Mouse (Mus musculus) neural tube, embryonic 11.5 days (tissue): ENCODE measurements around the gene Dph6. TPM values are rescaled to one million over a fixed set of nuclear protein-coding genes. Genes with fewer than 3 reads are reported as not detected.
"Not testable (repeated sequence)": the region's sequence is repeated elsewhere in the genome, so short reads cannot be mapped to it uniquely, and the experiment has no call there.

Experiments used
- ATAC-seq: fragments of 200-750 bp; cut with Nextera tagmentation; 2 replicates; pipeline ENCODE4 v1.8.0; 2017; ENCODE audit warnings: moderate number of reproducible peaks, mild to moderate bottlenecking, moderate TSS enrichment, moderate library complexity; ENCODE audit not compliant: insufficient read depth, low FRiP score, low TSS enrichment
- DNase-seq: peaks from one replicate; pipeline ENCODE4 v3.0.0-alpha.2; 2015; ENCODE audit warnings: low spot score
- H3K27ac ChIP-seq: fragments of 300-500 bp; sonication (generic); 2 replicates; pipeline ENCODE4 v1.5.1; 2014; ENCODE audit warnings: low read depth, mild to moderate bottlenecking, low read length
- H3K27me3 ChIP-seq: fragments of 300-500 bp; sonication (generic); 2 replicates; pipeline ENCODE4 v1.6.1; 2014; ENCODE audit warnings: mild to moderate bottlenecking, low read length, mixed read lengths; ENCODE audit not compliant: control insufficient read depth, insufficient read depth
- H3K36me3 ChIP-seq: fragments of 300-500 bp; sonication (generic); 2 replicates; pipeline ENCODE4 v1.6.1; 2014; ENCODE audit warnings: mild to moderate bottlenecking, low read length, moderate library complexity, mixed read lengths; ENCODE audit not compliant: control insufficient read depth, insufficient read depth
- H3K4me1 ChIP-seq: fragments of 300-500 bp; sonication (generic); 2 replicates; pipeline ENCODE4 v1.6.1; 2014; ENCODE audit warnings: low read length, mixed read lengths; ENCODE audit not compliant: control insufficient read depth, insufficient read depth
- H3K4me2 ChIP-seq: fragments of 300-500 bp; sonication (generic); 2 replicates; pipeline ENCODE4 v1.6.1; 2014; ENCODE audit warnings: low read depth, mild to moderate bottlenecking, moderate library complexity
- H3K4me3 ChIP-seq: fragments of 300-500 bp; sonication (generic); 2 replicates; pipeline ENCODE4 v1.5.1; 2014; ENCODE audit warnings: low read depth, low read length
- H3K9ac ChIP-seq: fragments of 300-500 bp; sonication (generic); 2 replicates; pipeline ENCODE4 v1.6.1; 2014; ENCODE audit warnings: mild to moderate bottlenecking, low read length
- H3K9me3 ChIP-seq: fragments of 300-500 bp; sonication (generic); 2 replicates; pipeline ENCODE4 v1.6.1; 2016; ENCODE audit warnings: low read length; ENCODE audit not compliant: control insufficient read depth
- WGBS: fragments of 180-500 bp; shearing (Covaris S2); extraction: QIAGEN DNeasy Blood & Tissue Kit; methylation state at CpG from one replicate; pipeline ENCODE4 v1.1.7; 2014; 5-methylcytosine and 5-hydroxymethylcytosine counted together
- polyA plus RNA-seq: library from polyadenylated mRNA; unstranded; fragments of >200 nt; fragmentation: Nextera tagmentation; extraction: Ambion mirVana; gene quantifications from 2 replicates; pipeline ENCODE4 v1.2.1, GENCODE M21; 2014

Dph6 gene
- polyA plus RNA-seq, 1 experiment from 2014 or later: 17.2 TPM

DNA sequence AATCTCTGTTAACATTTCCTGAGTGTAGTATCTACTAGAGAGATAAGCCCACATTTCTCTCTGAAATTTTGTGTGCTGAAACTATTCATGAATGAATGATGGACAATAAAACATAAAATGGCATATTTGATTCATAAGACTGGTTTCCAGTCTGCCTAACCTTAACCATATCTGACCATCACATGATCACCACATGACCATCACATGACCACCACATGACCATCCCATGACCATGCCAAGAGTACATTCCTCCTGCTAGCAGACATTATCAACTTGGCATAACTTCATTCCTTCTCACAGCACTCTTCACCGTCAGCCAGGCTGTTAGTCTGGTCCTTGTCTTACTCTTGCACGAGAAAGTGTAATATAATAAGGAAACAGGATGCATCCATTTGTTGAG lies 10.9 kb downstream of the Dph6 start:
- ATAC-seq (no peak), DNase-seq (no peak)
- Histone ChIP-seq H3K9ac (no peak overlapping the region), H3K4me2 (no peak overlapping the region), H3K27me3 (no peaks in the 10 kb centered on the region), H3K4me1 (no peaks in the 10 kb centered on the region), H3K36me3 (no peaks in the 10 kb centered on the region), H3K4me3 (no peak overlapping the region), H3K27ac (no peak overlapping the region), H3K9me3 (no peaks in the 10 kb centered on the region)
- WGBS: 99% methylated on average over 2 of the region's 2 CpGs

DNA sequence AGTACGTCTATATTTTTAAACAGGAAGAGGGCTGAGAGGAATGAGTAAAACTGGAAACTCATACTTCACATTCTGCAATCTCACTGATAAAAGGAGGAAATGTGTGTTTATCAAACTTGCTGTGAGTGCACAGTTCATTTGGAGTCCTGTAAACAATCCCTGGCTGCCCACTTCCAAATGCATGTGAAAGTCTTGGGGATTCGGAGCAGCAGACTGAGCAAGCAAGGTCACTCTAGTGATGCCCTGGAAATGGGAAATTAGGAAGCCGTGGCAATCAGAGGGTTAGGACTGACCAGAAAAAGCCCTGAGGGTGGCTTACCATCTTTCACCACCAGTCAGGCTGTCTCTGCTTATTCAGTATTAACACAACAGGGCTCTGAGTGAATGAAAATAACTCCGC lies 30.1 kb downstream of the Dph6 start:
- Histone ChIP-seq H3K4me2 (no peak overlapping the region), H3K9ac (no peak overlapping the region; the same call in 1 of the 2 replicates), H3K27me3 (no peaks in the 10 kb centered on the region), H3K9me3 (no peaks in the 10 kb centered on the region), H3K4me1 (peaks cover 5% of the 10 kb centered on the region; the same call in 1 of the 2 replicates), H3K36me3 (no peaks in the 10 kb centered on the region), H3K4me3 (no peak overlapping the region), H3K27ac (0 out of 2 replicates have a peak overlapping the region, but pooled peaks have one; percentile 17)
- DNase-seq (peak; percentile 14), ATAC-seq (no peak)
- WGBS: 44% methylated on average over 4 of the region's 4 CpGs

DNA sequence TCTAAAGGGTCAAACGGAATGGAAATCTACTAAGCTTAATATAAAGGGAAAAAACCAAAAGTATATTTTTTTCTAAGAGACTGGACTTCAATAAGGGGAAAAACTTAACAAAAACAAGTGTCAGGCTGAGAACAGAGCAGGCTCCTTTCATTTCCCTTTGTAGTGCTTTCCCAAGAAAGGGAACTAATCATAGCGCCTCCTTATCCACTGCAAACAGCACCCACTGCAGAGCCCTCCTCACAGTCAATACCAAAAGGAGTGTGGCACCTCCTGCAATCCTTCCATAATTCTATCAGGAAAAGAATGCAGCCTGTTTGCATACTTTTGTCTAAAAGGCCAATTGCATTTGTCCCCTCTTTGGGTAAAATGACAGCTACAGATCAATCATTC lies 32.2 kb downstream of the Dph6 start:
- Histone ChIP-seq H3K4me3 (no peak overlapping the region), H3K9ac (no peak overlapping the region; the same call in 1 of the 2 replicates), H3K36me3 (no peaks in the 10 kb centered on the region), H3K4me2 (no peak overlapping the region), H3K27me3 (no peaks in the 10 kb centered on the region), H3K27ac (no peak overlapping the region), H3K9me3 (no peaks in the 10 kb centered on the region), H3K4me1 (peaks cover 5% of the 10 kb centered on the region; the same call in 1 of the 2 replicates)
- ATAC-seq (0 out of 2 replicates have a peak, but pooled peaks have one; percentile 52), DNase-seq (peak; percentile 35)
- WGBS: 4% methylated on average over 2 of the region's 2 CpGs

DNA sequence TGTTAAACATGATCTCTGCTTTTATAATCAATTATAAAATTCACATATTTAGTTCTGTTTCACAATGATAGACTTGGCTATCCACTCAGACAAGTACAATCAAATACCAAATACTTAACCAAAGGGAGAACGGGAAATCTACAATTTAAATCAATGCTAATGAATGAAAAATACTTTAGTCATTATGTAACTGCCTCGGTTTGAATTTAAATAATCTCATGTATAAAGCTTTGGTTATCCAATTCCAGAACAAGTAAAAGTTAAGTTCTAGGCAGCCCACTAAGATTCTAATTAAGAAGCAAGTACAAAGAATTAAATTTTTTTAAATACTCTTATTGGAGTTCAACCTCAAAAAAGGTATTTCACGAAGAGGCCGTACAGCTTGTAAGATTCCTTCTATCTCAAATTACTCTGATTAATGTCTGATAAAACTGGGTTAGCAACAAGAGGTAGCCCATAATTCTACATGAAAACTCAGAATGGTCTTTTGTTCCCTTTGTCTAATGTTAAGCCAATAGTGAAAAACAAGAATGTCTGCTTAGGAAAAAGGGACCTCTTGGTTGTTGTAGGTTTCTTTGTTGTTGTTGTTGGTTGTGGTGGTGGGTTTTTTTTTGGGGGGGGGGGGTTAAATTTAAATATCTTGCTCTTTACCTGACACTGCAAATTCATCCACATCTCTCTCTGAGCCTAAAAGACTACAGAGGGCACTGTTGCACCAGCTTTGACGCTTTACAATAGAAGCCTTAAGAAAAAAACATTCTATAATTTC lies 32.8 kb downstream of the Dph6 start:
- Histone ChIP-seq H3K4me2 (no peak overlapping the region), H3K27ac (no peak overlapping the region), H3K9me3 (no peaks in the 10 kb centered on the region), H3K4me3 (no peak overlapping the region), H3K36me3 (no peaks in the 10 kb centered on the region), H3K4me1 (peaks cover 5% of the 10 kb centered on the region; the same call in 1 of the 2 replicates), H3K27me3 (no peaks in the 10 kb centered on the region), H3K9ac (no peak overlapping the region)
- DNase-seq (no peak), ATAC-seq (no peak; the same call in 1 of the 2 replicates)
- WGBS: 40% methylated on average over 5 of the region's 5 CpGs

DNA sequence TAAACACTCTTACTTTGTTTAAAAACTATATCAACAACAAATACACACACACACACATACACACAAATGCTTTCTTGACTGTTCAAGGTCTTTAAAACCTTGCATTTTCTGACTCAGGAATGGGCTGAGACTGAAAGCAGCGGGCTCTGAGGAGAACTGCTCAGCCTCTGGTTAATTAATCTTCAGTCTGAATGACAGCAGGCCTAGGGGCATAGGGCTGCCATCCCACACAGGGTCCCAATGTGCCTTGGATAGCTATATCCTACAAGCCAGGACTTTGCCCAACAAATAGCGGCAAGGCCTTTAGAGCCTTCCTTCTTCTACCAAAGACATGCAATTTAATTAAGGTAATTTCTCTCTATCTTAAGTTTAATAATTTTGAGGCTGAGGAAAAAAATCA lies 43.2 kb downstream of the Dph6 start:
- Histone ChIP-seq H3K4me1 (peaks cover 3% of the 10 kb centered on the region; the same call in 1 of the 2 replicates), H3K27me3 (no peaks in the 10 kb centered on the region), H3K9ac (no peak overlapping the region), H3K27ac (no peak overlapping the region), H3K36me3 (no peaks in the 10 kb centered on the region), H3K9me3 (no peaks in the 10 kb centered on the region), H3K4me3 (no peak overlapping the region), H3K4me2 (no peak overlapping the region)
- no peak for DNase-seq
- no peak for ATAC-seq
- WGBS: 57% methylated on average over 2 of the region's 2 CpGs

DNA sequence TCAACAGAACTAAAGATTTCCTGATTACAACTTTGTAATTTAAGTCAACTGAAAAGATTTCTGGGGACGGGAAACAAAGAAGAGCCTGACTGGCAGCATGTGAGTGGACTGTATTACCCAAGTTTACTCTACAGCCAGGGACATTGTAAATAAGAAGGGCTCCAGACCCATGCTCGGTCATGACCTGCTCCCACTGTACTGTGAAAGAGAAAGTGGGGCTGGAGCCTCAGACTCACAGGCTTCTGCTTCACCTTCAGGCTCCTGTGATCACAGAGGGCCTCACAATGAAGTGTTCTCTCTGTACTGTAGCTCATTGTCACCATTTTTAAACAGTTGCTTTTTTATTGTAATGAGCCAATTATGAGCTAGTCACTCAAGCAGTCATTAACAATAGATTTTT lies 44.7 kb downstream of the Dph6 start:
- WGBS: 38% methylated on average over 2 of the region's 2 CpGs
- Histone ChIP-seq H3K9ac (no peak overlapping the region), H3K9me3 (no peaks in the 10 kb centered on the region), H3K27me3 (no peaks in the 10 kb centered on the region), H3K4me3 (no peak overlapping the region), H3K27ac (no peak overlapping the region), H3K4me2 (no peak overlapping the region), H3K4me1 (peaks cover 3% of the 10 kb centered on the region; the same call in 1 of the 2 replicates), H3K36me3 (no peaks in the 10 kb centered on the region)
- no peak for DNase-seq
- no peak for ATAC-seq

DNA sequence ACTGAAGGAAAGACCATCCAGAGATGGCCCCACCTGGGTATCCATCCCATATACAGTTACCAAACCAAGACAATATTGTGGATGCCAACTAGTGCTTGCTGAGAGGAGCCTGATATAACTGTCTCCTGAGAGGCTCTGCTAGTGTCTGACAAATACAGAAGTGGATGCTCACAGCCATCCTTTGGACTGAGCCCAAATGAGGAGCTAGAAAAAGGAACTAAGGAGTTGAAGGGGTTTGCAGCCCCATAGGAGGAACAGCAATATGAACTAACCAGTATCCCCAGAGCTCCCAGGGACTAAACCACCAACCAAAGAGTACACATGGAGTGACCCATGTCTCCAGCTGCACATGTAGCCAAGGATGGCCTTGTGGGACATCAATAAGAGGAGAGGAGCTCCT lies 49.6 kb downstream of the Dph6 start:
- not testable (repeated sequence) for H3K4me2 ChIP-seq, H3K9ac ChIP-seq, ATAC-seq, H3K9me3 ChIP-seq, DNase-seq, H3K27ac ChIP-seq, H3K36me3 ChIP-seq, H3K4me1 ChIP-seq, H3K4me3 ChIP-seq, H3K27me3 ChIP-seq

DNA sequence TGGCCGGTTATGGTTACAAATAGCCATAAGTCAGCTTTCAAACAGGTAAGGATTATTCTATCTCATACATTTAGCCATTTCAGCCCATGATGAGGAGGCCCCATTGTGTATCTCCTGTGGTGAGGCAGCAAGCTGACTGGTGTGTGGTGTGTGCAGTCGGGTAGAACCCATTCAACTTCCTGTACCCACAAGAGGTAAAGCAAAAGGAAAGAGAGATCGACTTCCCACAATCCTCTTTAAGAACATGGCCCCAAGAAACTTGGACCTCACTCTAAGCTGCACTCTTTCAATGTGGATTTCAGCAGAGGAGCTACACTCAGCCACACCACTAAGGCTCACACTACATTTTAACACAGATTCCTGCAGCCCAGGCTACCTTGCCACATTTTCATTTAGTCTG lies 53.6 kb downstream of the Dph6 start:
- Histone ChIP-seq H3K36me3 (no peaks in the 10 kb centered on the region), H3K9me3 (no peaks in the 10 kb centered on the region), H3K27me3 (no peaks in the 10 kb centered on the region), H3K27ac (no peak overlapping the region), H3K4me1 (no peaks in the 10 kb centered on the region), H3K4me2 (no peak overlapping the region), H3K4me3 (no peak overlapping the region), H3K9ac (no peak overlapping the region)
- 89% methylated on average over 3 of the region's 3 CpGs for WGBS
- DNase-seq (no peak), ATAC-seq (no peak)

DNA sequence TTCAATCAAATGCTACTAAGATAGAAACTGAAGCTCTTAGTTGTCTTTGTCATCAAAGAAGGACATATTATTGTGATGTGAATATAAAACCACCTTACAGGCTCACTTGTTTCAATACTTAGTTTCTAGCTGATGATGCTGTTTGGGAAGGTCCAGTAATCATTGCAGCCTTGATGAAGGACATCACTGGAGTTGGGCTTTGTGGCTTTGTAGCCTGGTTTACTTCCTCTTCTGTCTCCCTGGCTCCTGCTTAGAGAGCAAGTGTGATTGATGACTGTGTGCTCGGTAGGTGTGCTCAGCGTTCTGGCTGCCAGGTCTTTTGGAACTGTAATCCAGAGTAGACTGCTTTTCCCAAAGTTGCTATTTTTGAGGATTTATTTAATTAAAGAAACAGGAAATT lies 55.0 kb downstream of the Dph6 start:
- DNase-seq (no peak), ATAC-seq (no peak)
- Histone ChIP-seq H3K9me3 (no peaks in the 10 kb centered on the region), H3K4me3 (no peak overlapping the region), H3K27ac (no peak overlapping the region), H3K4me1 (no peaks in the 10 kb centered on the region), H3K36me3 (no peaks in the 10 kb centered on the region), H3K4me2 (no peak overlapping the region), H3K27me3 (no peaks in the 10 kb centered on the region), H3K9ac (no peak overlapping the region)
- 16% methylated on average over 2 of the region's 2 CpGs for WGBS
